Mouse (Mus musculus) lung, postnatal 0 days (tissue): ENCODE data around the gene Zbtb16.

Experiments
- CTCF ChIP-seq: IDR thresholded peaks from 2 replicates; pipeline ENCODE4 v1.5.1; 2016; ENCODE audit warnings: antibody characterized with exemption, mild to moderate bottlenecking
- EP300 ChIP-seq: IDR thresholded peaks from 2 replicates; pipeline ENCODE4 v1.6.1; 2016; ENCODE audit warnings: antibody characterized with exemption, mild to moderate bottlenecking, control low read depth

GRCm38 (mm10) chr9:48637161-48637560 is 198.9 kb downstream of the Zbtb16 start:
- TF ChIP-seq CTCF (no peak), EP300 (no peak)
